Mouse (Mus musculus) testis, adult 2 months (tissue): ENCODE measurements at regions not wholly inside any gene's neighbourhood (a gene's known extent, or its start where the extent isn't known, plus 50 kb on each side); places are given as distances from the start of the nearest gene placed in this dataset.

Source experiments
- CTCF ChIP-seq: fragments of 200-500 bp; IDR thresholded peaks from 2 replicates; pipeline ENCODE4 v1.5.1; 2012; ENCODE audit warnings: low read depth, mild to moderate bottlenecking, inconsistent platforms, low read length, moderate library complexity; ENCODE audit not compliant: control insufficient read depth, insufficient read depth, insufficient replicate concordance
- POLR2A ChIP-seq: fragments of 200-500 bp; IDR thresholded peaks from 2 replicates; pipeline ENCODE4 v1.6.1; 2012; ENCODE audit warnings: low read depth, mild to moderate bottlenecking, inconsistent platforms, low read length, moderate library complexity; ENCODE audit not compliant: control insufficient read depth

GRCm38 (mm10) chr19:22047657-22048056 lies 91.2 kb upstream of the Trpm3 start:
- TF ChIP-seq CTCF, result no peak
- TF ChIP-seq POLR2A, result no peak
